Mouse (Mus musculus): Measurements from ENCODE around the gene Phactr2. TPM values are rescaled to one million over a fixed set of nuclear protein-coding genes. Genes with fewer than 3 reads are reported as not detected.

Phactr2 gene
- polyA plus RNA-seq, 1 experiment from 2014 or later: 24.0 TPM

- no peak overlapping the region for H3K27ac ChIP-seq (replicated peaks; ENCODE audit: low read depth, low read length)
- H3K9ac ChIP-seq (replicated peaks; ENCODE audit: low read length): no peak overlapping the region
- DNase-seq (ENCODE audit: low spot score): no peak
- H3K4me2 ChIP-seq (ENCODE audit: low read depth, low read length): no peak overlapping the region
- no peak for ATAC-seq (replicated peaks; ENCODE audit: insufficient number of reproducible peaks, low FRiP score, low TSS enrichment, low read depth)
- H3K36me3 ChIP-seq (replicated peaks; ENCODE audit: control insufficient read depth, insufficient read depth, low read depth, low read length): no peaks in the 10 kb centered on the region
- H3K9me3 ChIP-seq (replicated peaks; ENCODE audit: control insufficient read depth, low read length): no peaks in the 10 kb centered on the region
- H3K4me3 ChIP-seq (ENCODE audit: low read depth, low read length): no peak overlapping the region
- WGBS: 61% methylated on average over 6 of the region's 6 CpGs
- no peaks in the 10 kb centered on the region for H3K27me3 ChIP-seq (ENCODE audit: control insufficient read depth, insufficient read depth, low read length)
- no peaks in the 10 kb centered on the region for H3K4me1 ChIP-seq (ENCODE audit: control insufficient read depth, insufficient read depth, low read length)
Observed at GRCm38 (mm10) chr10:13311612-13312011, 162.6 kb downstream of the Phactr2 start.

GRCm38 (mm10) chr10:13310075-13310474 is 164.1 kb downstream of the Phactr2 start:
- ATAC-seq (replicated peaks; ENCODE audit: insufficient number of reproducible peaks, low FRiP score, low TSS enrichment, low read depth): no peak
- no peak overlapping the region for H3K4me2 ChIP-seq (ENCODE audit: low read depth, low read length)
- 69% methylated on average over 3 of the region's 3 CpGs for WGBS

GRCm38 (mm10) chr10:13304641-13305241 is 169.5 kb downstream of the Phactr2 start:
- Histone ChIP-seq H3K9me3 (replicated peaks; ENCODE audit: control insufficient read depth, low read length) (no peaks in the 10 kb centered on the region), H3K4me1 (ENCODE audit: control insufficient read depth, insufficient read depth, low read length) (no peaks in the 10 kb centered on the region), H3K9ac (replicated peaks; ENCODE audit: low read length) (no peak overlapping the region), H3K36me3 (replicated peaks; ENCODE audit: control insufficient read depth, insufficient read depth, low read depth, low read length) (no peaks in the 10 kb centered on the region), H3K4me2 (ENCODE audit: low read depth, low read length) (no peak overlapping the region), H3K27ac (replicated peaks; ENCODE audit: low read depth, low read length) (no peak overlapping the region), H3K4me3 (ENCODE audit: low read depth, low read length) (no peak overlapping the region), H3K27me3 (ENCODE audit: control insufficient read depth, insufficient read depth, low read length) (no peaks in the 10 kb centered on the region)
- DNase-seq (ENCODE audit: low spot score) (no peak), ATAC-seq (replicated peaks; ENCODE audit: insufficient number of reproducible peaks, low FRiP score, low TSS enrichment, low read depth) (no peak)
- WGBS: 74% methylated on average over 10 of the region's 10 CpGs

More at GRCm38 (mm10) chr10:13310075-13310474, 164.1 kb downstream of the Phactr2 start:
- DNase-seq (ENCODE audit: low spot score): no peak
- Histone ChIP-seq H3K4me1 (ENCODE audit: control insufficient read depth, insufficient read depth, low read length) (no peaks in the 10 kb centered on the region), H3K9ac (replicated peaks; ENCODE audit: low read length) (no peak overlapping the region), H3K27me3 (ENCODE audit: control insufficient read depth, insufficient read depth, low read length) (no peaks in the 10 kb centered on the region), H3K27ac (replicated peaks; ENCODE audit: low read depth, low read length) (no peak overlapping the region), H3K4me3 (ENCODE audit: low read depth, low read length) (no peak overlapping the region), H3K9me3 (replicated peaks; ENCODE audit: control insufficient read depth, low read length) (no peaks in the 10 kb centered on the region), H3K36me3 (replicated peaks; ENCODE audit: control insufficient read depth, insufficient read depth, low read depth, low read length) (no peaks in the 10 kb centered on the region)

GRCm38 (mm10) chr10:13303271-13304265 is 170.6 kb downstream of the Phactr2 start:
- Histone ChIP-seq H3K9ac (replicated peaks; ENCODE audit: low read length) (no peak overlapping the region), H3K36me3 (replicated peaks; ENCODE audit: control insufficient read depth, insufficient read depth, low read depth, low read length) (no peaks in the 10 kb centered on the region), H3K4me1 (ENCODE audit: control insufficient read depth, insufficient read depth, low read length) (no peaks in the 10 kb centered on the region), H3K9me3 (replicated peaks; ENCODE audit: control insufficient read depth, low read length) (no peaks in the 10 kb centered on the region), H3K27me3 (ENCODE audit: control insufficient read depth, insufficient read depth, low read length) (no peaks in the 10 kb centered on the region), H3K4me3 (ENCODE audit: low read depth, low read length) (no peak overlapping the region), H3K27ac (replicated peaks; ENCODE audit: low read depth, low read length) (no peak overlapping the region), H3K4me2 (ENCODE audit: low read depth, low read length) (no peak overlapping the region)
- ATAC-seq (replicated peaks; ENCODE audit: insufficient number of reproducible peaks, low FRiP score, low TSS enrichment, low read depth): no peak
- 77% methylated on average over 13 of the region's 13 CpGs for WGBS
- no peak for DNase-seq (ENCODE audit: low spot score)

- no peaks in the 10 kb centered on the region for H3K9me3 ChIP-seq (replicated peaks; ENCODE audit: control insufficient read depth, low read length)
- H3K4me1 ChIP-seq (ENCODE audit: control insufficient read depth, insufficient read depth, low read length): no peaks in the 10 kb centered on the region
- DNase-seq (ENCODE audit: low spot score) (no peak), ATAC-seq (replicated peaks; ENCODE audit: insufficient number of reproducible peaks, low FRiP score, low TSS enrichment, low read depth) (no peak)
- no peaks in the 10 kb centered on the region for H3K36me3 ChIP-seq (replicated peaks; ENCODE audit: control insufficient read depth, insufficient read depth, low read depth, low read length)
- H3K9ac ChIP-seq (replicated peaks; ENCODE audit: low read length): no peak overlapping the region
- no peaks in the 10 kb centered on the region for H3K27me3 ChIP-seq (ENCODE audit: control insufficient read depth, insufficient read depth, low read length)
- WGBS: 87% methylated on average over 6 of the region's 6 CpGs
- no peak overlapping the region for H3K4me2 ChIP-seq (ENCODE audit: low read depth, low read length)
- no peak overlapping the region for H3K4me3 ChIP-seq (ENCODE audit: low read depth, low read length)
- no peak overlapping the region for H3K27ac ChIP-seq (replicated peaks; ENCODE audit: low read depth, low read length)
Observed at GRCm38 (mm10) chr10:13300601-13301000, 173.6 kb downstream of the Phactr2 start.

GRCm38 (mm10) chr10:13300196-13300595 is 174.0 kb downstream of the Phactr2 start:
- H3K4me2 ChIP-seq (ENCODE audit: low read depth, low read length): no peak overlapping the region
- no peak overlapping the region for H3K27ac ChIP-seq (replicated peaks; ENCODE audit: low read depth, low read length)
- H3K9ac ChIP-seq (replicated peaks; ENCODE audit: low read length): no peak overlapping the region
- ATAC-seq (replicated peaks; ENCODE audit: insufficient number of reproducible peaks, low FRiP score, low TSS enrichment, low read depth): no peak
- no peaks in the 10 kb centered on the region for H3K9me3 ChIP-seq (replicated peaks; ENCODE audit: control insufficient read depth, low read length)
- no peaks in the 10 kb centered on the region for H3K36me3 ChIP-seq (replicated peaks; ENCODE audit: control insufficient read depth, insufficient read depth, low read depth, low read length)
- DNase-seq (ENCODE audit: low spot score): no peak
- H3K27me3 ChIP-seq (ENCODE audit: control insufficient read depth, insufficient read depth, low read length): no peaks in the 10 kb centered on the region
- H3K4me1 ChIP-seq (ENCODE audit: control insufficient read depth, insufficient read depth, low read length): no peaks in the 10 kb centered on the region
- 70% methylated on average over 6 of the region's 6 CpGs for WGBS
- no peak overlapping the region for H3K4me3 ChIP-seq (ENCODE audit: low read depth, low read length)

- Histone ChIP-seq H3K27ac (replicated peaks; ENCODE audit: low read depth, low read length) (no peak overlapping the region), H3K36me3 (replicated peaks; ENCODE audit: control insufficient read depth, insufficient read depth, low read depth, low read length) (no peaks in the 10 kb centered on the region), H3K9ac (replicated peaks; ENCODE audit: low read length) (no peak overlapping the region), H3K27me3 (ENCODE audit: control insufficient read depth, insufficient read depth, low read length) (no peaks in the 10 kb centered on the region), H3K9me3 (replicated peaks; ENCODE audit: control insufficient read depth, low read length) (no peaks in the 10 kb centered on the region), H3K4me2 (ENCODE audit: low read depth, low read length) (no peak overlapping the region), H3K4me1 (ENCODE audit: control insufficient read depth, insufficient read depth, low read length) (no peaks in the 10 kb centered on the region), H3K4me3 (ENCODE audit: low read depth, low read length) (no peak overlapping the region)
- 86% methylated on average over 2 of the region's 2 CpGs for WGBS
- DNase-seq (ENCODE audit: low spot score) (no peak), ATAC-seq (replicated peaks; ENCODE audit: insufficient number of reproducible peaks, low FRiP score, low TSS enrichment, low read depth) (no peak)
Observed at GRCm38 (mm10) chr10:13294886-13295285, 179.3 kb downstream of the Phactr2 start.

- H3K9ac ChIP-seq (replicated peaks; ENCODE audit: low read length): no peak overlapping the region
- no peak overlapping the region for H3K4me2 ChIP-seq (ENCODE audit: low read depth, low read length)
- H3K9me3 ChIP-seq (replicated peaks; ENCODE audit: control insufficient read depth, low read length): no peaks in the 10 kb centered on the region
- H3K4me1 ChIP-seq (ENCODE audit: control insufficient read depth, insufficient read depth, low read length): no peaks in the 10 kb centered on the region
- no peak overlapping the region for H3K27ac ChIP-seq (replicated peaks; ENCODE audit: low read depth, low read length)
- no peak for ATAC-seq (replicated peaks; ENCODE audit: insufficient number of reproducible peaks, low FRiP score, low TSS enrichment, low read depth)
- no peaks in the 10 kb centered on the region for H3K27me3 ChIP-seq (ENCODE audit: control insufficient read depth, insufficient read depth, low read length)
- 58% methylated on average over 2 of the region's 2 CpGs for WGBS
- no peaks in the 10 kb centered on the region for H3K36me3 ChIP-seq (replicated peaks; ENCODE audit: control insufficient read depth, insufficient read depth, low read depth, low read length)
- no peak overlapping the region for H3K4me3 ChIP-seq (ENCODE audit: low read depth, low read length)
- no peak for DNase-seq (ENCODE audit: low spot score)
Observed at GRCm38 (mm10) chr10:13292026-13292425, 182.2 kb downstream of the Phactr2 start.
